Mouse (Mus musculus) megakaryocyte-erythroid progenitor cell, adult 5-6 weeks (primary cell): ENCODE measurements around the gene Atp5e. TPM values are rescaled to one million over a fixed set of nuclear protein-coding genes. Genes with fewer than 3 reads are reported as not detected.

Source experiments
- ATAC-seq: replicated peaks from 2 replicates; pipeline ENCODE4 v1.8.0; 2016; ENCODE audit warnings: mild to moderate bottlenecking, inconsistent platforms; ENCODE audit not compliant: severe bottlenecking, poor library complexity, low FRiP score, low TSS enrichment
- total RNA-seq, 2 experiments: library from RNA; stranded (forward) in 1 of 2; stranded (reverse) in 1 of 2; fragments of 200-1000, 215-1000 nt in 1 of 2; fragments of >200 nt in 1 of 2; fragmentation: Nextera tagmentation in 1 of 2; gene quantifications; 2 replicates each; pipeline ENCODE4 v1.2.3; 2014 to 2017

Gene Atp5e
- total RNA-seq, 2 experiments from 2014 or later, result 188 to 794 TPM

DNA sequence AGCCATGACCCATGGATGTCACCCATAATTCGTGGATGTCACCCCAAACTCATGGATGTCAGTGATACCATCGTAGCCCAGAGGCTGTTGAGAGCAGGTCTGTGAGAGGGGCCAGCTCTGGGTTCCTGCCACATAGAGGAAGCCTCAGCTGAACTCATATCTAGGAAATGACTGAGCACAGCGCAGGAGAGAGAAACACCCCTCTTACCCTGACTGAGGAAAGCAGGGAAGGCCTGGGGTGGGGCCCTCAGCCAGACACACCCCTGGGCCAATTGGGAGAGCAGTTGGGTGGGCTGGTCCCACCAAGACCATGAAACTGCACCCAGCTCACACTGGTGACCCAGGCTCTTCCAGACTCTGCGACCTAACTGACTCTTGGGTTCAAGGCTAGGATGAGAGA is 13.6 kb downstream of the Atp5e start, which contains the start of gene Tubb1:
TSS of gene Tubb1 (plus strand) at position 343 of the 400 bp plus-strand sequence.
- ATAC-seq, result 0 out of 2 replicates have a peak, but pooled peaks have one; percentile 6

DNA sequence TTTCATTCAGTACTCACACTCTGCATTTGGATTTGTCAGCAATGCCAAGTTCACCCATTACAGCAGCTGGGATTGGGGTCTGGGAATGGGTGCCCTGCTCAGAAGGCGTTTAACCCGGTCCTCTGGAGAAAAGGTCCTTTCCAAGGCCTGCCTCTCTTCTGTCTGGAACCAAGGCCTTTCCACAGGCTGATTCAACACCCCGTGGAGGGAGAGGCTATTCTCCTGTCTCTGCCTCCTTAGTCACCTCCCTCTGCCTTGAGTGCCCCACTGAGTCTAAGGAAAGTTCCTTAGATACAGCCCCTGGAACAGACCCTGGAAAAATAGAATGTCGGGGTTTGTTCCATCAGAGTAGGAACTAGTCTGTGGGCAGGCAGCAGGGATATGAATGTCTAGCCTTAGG is 15.5 kb downstream of the Atp5e start:
- no peak for ATAC-seq

DNA sequence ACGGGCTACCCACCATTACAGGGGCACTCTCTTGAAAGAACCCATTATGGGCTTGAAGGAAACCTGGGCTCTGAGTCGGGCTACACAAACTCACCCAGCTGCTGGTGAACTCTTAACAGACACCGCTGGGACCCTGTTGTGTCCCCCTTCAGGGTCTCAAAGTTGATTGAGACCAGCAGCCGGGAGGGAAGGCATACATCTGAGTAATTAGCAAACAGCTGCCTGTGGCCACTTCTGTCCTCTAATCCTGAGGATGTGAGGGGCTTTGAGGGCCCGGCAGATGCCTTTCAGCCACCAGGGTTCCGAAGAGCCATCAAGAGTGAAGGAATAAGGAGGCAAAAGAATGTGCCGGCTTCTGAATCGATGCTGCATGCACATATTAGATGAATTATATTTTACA is 17.0 kb downstream of the Atp5e start:
- ATAC-seq, result no peak

DNA sequence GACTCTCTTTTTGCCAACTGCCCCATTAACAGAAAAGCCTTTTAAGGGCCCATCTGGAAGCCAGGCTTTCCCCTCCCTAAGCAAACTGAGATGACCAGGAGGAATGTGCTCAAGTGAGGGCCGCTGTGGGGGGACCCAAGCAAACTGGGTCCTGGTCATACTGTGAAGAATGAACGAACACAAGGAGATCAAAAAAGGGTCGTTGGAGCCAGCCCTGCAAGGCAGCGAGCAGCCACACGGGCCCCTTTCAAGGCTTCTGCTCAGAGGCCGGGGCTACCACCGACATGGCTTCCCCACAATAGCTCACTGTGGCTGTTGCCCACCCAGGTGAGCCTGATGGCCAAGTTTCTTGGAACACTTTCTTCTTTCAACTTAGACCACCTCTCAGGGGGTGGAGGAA is 17.4 kb downstream of the Atp5e start:
- ATAC-seq, result no peak

DNA sequence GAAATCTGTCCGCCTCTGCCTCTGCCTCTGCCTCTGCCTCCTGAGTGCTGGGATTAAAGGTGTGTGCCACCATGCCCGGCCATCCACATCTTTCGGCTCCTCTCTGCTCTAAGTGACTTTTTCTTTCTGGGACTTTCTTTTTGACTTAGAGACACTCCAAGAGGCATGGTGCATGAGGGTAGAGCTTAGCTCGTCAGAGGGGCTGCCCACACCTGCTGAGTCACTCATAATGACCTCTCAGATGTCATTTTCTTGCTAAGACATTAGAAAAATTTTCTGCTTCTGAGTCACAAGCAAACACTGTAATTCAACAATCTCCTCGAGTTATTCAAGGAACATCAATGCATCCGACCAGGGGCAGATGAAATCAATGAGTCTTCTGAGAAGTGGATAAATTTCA is 18.9 kb downstream of the Atp5e start:
- no peak for ATAC-seq

DNA sequence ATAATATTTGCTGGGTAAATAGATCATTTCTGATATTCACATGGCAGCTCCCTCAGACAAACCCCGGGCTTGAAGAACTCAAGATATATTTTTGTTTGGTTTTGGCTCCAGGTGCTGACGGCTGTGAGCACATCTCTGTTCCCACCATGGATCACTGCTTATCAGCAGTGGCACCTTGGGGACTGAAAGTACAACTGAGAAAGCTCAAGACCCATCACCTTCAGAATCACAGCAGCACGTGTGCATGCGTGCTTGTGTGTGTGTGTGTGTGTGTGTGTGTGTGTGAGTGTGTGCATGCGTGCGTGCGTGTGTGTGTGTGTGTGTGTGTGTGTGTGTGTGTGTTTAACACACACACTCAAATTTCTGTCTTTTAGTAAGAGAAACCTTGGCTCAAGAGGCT is 19.5 kb downstream of the Atp5e start:
- ATAC-seq, result peak; percentile 42

DNA sequence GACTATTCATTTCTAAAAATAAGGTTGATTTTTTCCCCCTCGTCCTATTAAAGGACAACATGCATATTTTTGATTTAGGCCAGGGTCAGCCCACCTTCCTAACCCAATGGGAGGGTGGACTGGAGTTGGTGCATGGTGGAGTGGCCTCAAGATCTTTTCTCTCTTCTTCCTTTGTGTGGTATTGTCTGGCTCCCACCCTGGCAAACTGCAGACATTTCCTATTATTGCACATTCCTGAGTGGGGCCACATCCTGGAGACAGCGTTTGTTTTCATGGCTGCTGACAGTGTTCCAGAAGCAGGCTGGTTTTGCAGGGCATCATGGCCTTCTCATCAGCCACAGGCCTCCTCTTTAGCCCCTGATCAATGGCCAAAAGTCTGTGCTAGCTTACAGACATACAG is 20.9 kb downstream of the Atp5e start:
- ATAC-seq, result no peak

DNA sequence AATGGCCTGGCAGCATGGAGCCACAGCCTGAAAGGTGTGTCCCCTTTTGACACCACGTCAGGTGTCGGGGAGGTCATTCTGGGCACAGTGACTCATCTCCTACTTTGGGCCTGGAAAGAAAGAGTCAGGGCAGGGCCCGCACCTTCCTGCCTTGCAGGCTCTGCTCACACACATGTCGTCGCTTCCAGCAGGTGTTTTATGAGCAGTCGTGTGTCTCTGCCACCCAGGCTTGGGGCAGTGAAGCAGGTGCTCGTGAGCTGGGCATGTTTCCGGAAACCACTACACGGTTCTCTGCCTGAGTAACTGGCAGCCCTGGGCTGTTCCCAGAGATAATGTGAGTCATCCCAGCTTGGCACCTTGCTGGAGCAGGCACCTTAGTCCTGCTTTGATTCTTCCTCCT is 21.4 kb downstream of the Atp5e start:
- no peak for ATAC-seq

DNA sequence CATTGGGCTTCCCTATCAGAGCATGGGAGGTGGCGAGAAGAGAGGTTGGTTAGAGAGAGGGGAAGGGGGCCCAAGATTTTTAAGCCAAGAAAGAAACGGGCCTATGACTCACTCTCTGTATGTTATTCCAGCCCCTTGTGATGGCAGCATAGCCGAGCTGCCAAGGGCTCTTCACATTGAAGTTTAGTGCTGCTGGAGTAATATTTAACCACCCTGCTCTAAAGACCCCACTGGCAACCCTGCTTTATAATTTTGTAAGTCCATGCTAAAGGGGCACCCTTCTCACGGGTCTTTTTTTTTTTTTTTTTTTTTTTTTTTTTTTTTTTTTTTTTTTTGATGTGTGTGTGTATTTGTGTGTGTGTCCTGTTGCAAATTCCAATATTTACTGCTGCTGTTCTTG is 22.0 kb downstream of the Atp5e start:
- ATAC-seq, result no peak

DNA sequence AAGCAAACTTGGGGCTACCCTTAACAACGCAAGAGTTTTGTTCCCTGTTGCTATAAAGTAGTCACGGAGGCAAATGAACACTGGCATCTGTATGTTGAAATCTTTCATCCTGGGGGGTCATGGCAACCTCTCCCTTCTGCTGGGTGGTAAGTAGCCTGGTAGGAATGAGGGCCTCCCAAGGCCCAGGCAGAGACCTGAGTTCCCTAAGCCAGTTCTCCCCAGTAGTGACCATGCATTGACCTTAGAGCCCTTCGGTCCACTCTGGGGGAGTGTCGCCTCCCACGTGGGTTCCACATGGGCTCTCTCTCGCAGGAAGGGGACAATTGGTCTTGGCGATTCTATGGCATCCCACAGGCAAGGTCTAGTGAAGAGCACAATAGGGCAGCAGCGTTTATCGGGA is 23.9 kb downstream of the Atp5e start:
- ATAC-seq, result no peak

DNA sequence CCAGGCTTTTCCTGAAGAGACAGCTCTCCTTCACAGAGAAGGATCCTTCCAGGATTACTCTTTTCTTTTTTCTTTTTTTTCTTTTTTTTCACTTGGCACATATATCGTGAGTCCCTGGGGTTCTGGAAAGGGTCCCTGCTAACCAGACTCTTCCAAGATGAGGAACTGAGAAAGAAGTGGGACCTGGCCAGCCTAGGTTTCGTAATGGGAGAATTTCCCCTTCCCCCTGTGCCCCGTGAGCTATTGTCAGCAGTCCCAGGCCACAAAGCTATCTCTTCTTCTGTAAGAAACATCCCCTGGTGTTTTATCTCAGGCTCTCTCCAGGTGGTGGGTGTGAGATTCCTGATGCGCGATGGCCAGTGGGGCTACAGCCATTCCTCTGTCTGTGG is 24.5 kb downstream of the Atp5e start:
- no peak for ATAC-seq

DNA sequence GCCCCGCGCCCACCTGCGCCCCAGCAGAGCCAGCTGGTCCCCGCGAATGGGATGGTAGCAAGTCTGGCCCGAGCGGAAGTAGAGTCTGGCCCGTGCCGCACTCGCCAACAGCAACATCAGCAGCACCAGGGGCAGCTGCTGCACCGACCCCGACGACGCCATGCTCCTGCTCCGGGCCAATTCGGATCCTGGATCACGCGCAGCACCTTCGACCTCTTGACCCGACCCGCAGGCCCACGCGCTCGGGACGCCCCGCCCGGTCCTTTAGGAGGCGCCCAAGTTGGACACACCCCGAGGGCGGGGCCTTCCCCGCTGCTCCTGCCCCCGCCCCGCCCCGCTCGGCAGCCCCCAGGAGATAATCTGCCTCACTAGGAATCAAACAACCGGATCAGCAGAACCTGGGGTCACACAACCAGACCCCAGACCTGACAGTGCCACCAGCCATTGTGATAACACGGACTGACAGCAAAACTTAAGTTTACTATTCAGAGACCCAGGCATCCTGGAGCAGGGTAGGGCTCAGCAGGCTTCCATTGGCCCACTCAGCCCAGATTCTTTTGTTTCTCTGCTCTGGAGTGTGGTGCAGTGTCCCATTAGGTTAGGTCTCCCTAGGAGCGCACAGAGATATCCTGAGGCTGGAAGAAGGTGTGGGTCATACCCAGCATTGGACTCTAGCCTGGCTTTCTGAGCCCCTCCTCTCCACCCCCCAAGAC is 25.0 kb downstream of the Atp5e start, which contains the start of gene Ctsz:
TSS of gene Ctsz (minus strand) at position 303 of the 713 bp plus-strand sequence.
- peak; percentile 77 for ATAC-seq

DNA sequence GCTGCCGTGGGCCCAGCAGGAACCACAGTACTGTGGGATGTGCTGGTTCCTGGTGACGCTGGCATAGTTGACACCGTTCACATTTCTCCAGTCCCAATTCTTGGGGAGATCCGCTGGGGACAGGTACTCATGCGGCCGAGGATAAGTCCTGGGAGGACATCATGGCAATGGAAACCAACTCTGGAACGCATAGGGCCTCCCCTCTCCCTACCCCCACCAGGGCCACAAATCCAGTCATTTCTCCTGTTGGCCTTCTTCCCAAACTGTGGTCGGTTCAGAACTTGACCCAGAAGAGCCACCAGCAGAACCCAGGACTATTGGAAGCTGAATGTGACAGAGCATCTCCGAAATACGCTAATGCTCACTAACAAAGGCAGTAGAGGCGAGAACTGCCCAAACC is 25.7 kb downstream of the Atp5e start:
- no peak for ATAC-seq

DNA sequence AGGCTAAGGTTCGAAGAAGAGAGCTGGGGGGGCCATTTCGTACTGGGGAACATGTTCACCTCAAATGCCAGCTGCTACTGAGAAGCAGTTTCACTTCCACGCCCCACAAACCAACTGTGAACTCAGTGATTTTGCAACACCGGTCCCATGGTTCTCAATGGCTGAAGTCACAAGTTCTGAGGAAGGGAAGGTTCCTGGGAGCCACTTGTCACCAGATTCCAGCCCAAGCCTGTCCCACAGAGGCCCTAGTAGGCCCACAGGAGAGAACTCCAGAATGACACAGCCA is 26.3 kb downstream of the Atp5e start:
- ATAC-seq, result no peak

DNA sequence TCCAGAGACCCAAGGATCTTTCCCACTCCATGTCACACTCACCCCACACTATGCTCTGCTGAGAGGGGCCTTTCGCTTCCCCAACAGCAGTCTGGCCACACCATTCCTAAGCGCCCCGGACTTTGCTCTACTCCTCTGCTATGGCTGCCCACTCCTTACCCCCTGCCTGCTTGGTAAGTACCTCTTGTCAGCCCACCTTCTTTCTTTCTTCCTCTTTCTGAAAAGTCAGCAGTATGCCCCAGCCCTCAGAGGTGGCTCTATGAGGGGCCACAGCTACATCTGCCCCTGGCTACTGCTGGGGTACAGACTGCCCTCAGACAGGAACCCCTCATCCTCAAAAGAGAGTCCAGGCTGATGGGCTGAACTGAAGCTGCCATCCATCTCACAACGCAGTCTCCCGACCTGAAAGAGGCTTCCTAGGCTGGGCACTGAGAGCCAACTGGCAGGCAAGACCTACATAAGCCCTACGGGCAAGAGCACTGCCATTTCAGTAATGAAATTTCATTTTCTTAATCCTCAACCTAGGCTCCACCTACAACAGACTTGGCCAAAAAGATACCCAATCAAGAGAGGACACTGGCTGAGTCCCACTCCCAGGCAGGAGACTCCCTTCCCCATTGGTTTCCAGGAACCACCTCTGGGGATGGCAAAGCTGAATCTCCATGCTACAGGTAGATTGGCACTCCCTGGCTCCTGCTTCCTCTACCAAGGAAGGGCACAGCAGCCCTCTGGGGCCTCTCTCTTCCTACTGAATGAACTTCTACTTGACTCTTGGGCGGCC is 26.8 kb downstream of the Atp5e start:
- ATAC-seq, result no peak

DNA sequence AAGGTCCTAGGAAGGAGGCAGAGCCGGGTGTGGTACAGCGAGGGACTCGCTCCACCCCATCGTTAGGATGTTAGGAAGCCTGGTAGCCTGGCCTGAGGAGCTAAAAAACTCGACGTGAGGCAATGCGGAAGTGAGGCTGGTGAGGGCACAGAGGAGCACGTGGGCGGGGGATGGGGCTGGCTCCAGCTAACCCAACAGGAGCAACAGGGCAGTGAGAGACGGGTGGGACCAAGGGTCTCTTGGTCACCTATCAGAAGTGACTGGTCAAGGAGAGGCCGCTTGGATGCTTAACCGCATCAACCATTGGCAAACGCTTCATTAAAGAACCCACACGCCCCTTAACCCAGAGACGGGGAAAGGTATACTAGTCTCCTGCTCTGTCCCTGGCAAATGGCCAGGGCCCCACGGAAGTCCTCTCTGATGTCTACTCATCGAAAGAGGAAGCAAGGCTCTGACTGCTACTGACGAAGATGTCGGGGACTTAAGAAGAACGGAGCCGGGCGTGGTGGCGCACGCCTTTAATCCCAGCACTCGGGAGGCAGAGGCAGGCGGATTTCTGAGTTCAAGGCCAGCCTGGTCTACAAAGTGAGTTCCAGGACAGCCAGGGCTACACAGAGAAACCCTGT is 27.7 kb downstream of the Atp5e start:
- no peak for ATAC-seq

DNA sequence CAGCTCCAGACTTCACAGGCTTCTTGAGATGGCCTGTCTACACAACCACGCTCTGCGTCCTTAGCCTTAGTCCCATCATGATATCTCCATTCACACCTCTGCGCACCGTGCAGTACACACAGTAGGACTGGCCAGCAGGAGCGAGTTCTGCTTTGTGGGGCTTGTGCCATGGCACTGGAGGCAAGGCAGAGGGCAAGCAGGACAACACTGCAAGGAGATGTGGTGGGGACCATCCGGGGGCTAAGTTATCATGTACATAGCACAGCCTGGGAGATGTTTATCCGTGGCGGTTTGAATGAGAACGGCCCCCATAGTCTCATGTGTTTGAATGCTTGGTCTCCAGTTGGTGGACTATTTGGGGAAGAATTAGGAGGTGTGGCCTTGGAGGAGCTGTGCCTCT is 29.0 kb downstream of the Atp5e start:
- no peak for ATAC-seq

DNA sequence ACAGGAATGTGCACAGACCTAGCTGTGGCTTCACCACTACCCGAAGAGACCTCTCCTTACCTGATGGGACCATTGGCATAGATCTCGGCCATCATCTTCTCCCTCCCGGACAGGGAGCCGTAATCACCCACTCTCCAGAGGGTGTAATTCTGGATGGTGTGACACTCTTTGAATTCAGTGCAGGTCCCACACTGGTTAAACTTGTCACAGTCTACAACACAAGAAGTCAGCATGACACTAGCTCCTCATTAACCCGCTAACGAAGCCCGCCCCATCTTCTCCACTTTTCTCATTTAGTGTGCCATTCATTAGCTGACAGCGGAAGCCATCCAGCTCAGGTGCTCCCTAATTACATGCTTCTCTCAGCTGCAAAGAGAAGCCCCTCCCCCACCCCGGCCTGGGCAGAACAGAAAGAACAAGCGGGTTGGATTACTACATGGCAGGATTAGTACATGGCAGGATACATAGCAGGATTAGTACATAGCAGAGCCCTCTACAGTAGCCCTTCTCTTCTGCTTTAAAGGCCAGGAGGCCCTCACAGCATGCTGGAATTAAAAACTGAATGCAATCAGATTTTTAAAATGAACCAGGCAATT is 34.8 kb downstream of the Atp5e start:
- ATAC-seq, result no peak

DNA sequence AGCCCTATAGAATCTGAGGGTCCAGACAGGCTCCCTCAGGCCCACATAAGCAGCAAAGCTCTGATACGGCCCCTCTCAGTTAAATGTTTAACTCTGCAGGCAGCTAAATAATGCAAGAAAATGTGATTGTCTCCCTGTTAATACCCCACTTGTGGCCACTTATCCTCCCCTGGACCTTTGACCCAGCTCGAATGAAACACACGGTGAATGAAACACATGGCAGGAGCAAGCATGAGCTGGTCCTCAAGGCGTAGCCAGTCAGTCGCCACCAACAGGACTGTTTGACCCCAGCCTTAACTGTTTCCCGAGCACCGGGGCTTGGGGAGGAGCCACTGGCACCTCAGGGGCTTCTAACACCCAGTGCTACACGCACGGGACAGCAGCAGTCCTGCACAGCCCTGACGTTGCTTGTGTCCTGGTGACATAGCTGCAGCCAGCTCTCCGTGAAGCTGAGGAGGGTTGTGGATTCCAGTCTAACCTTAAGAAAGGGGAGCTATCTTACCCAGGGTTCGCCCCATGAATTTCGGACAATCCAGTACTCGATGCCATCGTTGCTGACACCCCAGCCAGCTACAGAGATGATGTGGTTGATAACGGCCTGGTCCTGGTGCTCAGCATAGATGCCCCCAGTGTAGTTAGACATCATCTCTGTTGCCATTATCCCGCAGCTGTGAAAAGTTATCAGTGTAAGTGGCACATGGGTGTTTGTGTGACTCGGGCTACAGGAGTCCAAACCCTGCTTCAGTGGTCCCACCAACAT is 35.6 kb downstream of the Atp5e start:
- no peak for ATAC-seq

DNA sequence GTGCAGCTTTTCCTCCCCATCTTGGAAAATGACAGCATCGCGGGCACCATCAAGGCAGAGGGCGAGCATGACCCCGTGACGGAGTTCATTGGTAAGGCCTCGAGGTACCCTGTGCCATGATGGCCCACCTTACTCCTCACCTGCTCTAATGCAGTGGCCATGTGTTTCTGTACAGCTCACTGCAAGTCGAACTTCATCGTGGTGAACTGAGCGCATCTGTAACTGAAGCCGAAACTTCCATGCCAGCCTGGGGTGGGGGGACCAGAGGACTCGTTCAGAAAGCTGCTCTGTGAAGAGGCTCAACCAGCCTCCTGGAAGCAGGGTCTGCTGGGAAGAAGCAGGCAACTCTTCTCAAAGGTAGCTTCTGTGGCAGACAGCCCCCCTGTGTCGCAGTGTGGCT is 37.0 kb downstream of the Atp5e start:
- no peak for ATAC-seq
